Mouse (Mus musculus) cerebellum, postnatal 10 days (tissue): ENCODE measurements at regions not wholly inside any gene's neighbourhood (a gene's known extent, or its start where the extent isn't known, plus 50 kb on each side); places are given as distances from the start of the nearest gene placed in this dataset.

Source experiments
- DNase-seq, 2 experiments: peaks; one replicate each; pipeline ENCODE4 v3.0.0; 2021; ENCODE audit warnings: mixed read lengths in 2 of 2

DNA sequence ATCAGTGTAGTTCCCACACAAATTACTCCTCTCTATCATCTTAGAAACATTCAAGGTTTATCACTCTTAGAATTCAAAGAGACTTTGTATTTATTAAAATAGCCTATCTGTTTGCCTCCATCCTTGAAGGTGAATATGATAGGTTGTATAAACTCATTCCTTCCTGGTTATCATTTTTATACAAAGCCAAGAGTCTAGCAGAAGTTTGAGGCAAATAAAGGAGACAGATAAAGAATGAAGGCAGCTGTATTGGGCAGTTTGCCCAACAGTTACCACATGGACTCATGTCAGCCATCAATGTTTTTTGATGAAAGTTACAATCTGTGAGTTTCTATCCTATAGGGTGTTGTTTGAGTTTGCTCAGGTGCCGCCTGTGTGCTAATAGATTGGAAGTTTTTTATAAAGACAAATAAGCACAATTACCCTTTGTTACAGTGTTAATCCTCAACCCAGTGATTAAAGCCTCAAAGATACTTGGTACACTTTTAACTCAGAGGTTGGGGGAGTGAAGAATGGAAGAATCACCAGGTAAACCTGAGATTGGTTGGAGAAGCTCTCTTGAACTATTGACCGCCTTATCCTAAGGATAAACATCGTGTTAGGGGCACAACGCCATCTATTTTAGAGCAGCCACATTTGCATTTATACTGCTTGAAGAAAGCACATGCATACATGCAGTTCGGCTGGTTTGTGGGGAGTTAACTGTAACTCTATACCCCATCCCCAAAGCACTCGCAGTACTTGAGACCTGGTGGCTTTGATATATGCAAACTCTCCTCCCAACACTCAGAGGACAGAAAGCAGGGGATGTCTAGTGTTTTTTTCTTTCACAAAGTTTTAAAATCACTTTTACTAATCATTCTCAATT is 175.6 kb upstream of the Gm11114 start:
- DNase-seq = no peak

DNA sequence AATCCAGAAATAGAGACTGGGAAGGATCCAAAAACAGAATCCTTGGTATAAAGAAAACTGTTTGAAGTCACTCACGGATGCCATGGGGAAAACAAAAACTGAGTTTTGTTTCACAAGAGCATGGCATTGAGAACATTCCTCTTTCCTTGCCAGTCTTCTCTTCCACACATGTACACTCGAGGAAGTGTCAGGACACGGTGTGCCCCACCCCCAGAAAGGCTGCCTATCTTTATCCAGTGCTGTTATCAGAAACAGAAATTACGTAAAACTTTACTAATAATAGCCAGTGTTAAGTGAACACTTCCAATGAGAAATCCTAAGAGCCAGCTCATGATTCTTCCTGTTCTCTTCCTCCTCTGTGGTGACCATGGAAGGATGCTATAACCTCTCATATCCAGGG is 172.7 kb upstream of the Gm11114 start:
- no peak for DNase-seq

- no peak for DNase-seq
Measured at GRCm38 (mm10) chr9:85144363-85144762, 168.2 kb upstream of the Gm11114 start.

DNA sequence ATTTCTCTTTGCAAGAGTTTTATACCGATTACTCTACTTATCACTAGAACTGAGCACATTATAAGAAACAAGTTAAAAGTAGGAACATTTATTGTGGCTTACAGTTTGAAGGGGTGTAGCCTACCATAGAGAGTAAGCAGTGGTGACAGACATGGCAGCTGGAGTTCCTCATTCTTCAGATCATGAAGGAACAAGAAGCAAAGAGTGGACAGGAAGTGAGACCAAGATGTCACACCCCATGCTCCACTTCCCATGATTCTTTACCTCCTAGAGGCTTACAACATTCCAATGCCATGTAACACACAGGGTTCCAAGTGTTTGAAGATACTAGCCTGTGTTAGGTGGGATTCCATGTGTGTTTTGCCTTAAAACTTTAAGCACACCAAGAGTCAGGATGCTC is 146.9 kb upstream of the Gm11114 start:
- DNase-seq = no peak

GRCm38 (mm10) chr9:85167243-85167642 is 145.3 kb upstream of the Gm11114 start:
- no peak for DNase-seq

GRCm38 (mm10) chr9:85174431-85174830 is 138.1 kb upstream of the Gm11114 start:
- no peak for DNase-seq

DNA sequence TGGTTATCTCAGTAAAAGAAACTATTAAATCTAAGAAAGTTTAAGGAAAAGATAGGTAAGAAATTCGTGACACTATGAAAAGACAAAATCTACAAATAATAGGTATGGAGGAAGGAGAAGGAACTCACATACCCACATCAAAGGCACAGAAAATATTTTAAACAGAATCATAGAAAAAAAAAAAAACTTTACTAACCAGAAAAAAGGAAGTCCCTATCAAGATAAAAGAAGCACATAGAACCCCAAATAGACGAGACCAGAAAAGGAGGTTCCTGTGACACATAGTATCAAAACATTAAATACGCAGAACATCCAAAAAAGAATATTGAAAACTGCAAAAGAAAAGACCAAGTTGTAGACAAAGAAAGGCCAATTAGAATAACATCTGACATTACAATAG is 111.4 kb upstream of the Gm11114 start:
- DNase-seq = no peak

GRCm38 (mm10) chr9:85224870-85225269 is 87.7 kb upstream of the Gm11114 start:
- DNase-seq = no peak
